Mouse (Mus musculus) c-Kit-negative CD71-positive TER-119-positive erythroid progenitor cells, embryonic 14.5 days (primary cell): ENCODE results near the gene Traf3ip2.

ENCODE experiments used
- DNase-seq: peaks from one replicate; pipeline ENCODE4 v3.0.0-alpha.2; 2013; ENCODE audit warnings: low read depth, low spot score

Traf3ip2 gene

DNA sequence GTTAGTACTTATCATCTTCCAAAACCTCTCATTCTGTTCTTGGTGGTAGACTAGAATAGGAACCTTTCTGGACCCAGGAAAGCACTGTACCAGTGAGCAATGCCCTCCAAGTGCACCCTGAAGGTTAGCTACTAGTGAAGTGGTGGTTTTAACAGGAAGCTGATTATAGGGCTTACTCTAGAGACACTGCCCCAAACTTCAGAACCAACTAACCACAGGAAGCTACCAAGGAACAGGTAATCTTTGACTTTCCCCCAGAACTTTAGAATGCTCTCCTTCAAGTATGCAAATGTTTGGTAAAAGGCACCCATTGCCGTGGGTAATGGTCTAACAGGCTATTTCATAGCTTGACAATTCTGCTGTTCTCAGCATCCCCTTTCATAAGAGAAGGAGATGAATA, 12.6 kb upstream of the Traf3ip2 start:
- DNase-seq = no peak

DNA sequence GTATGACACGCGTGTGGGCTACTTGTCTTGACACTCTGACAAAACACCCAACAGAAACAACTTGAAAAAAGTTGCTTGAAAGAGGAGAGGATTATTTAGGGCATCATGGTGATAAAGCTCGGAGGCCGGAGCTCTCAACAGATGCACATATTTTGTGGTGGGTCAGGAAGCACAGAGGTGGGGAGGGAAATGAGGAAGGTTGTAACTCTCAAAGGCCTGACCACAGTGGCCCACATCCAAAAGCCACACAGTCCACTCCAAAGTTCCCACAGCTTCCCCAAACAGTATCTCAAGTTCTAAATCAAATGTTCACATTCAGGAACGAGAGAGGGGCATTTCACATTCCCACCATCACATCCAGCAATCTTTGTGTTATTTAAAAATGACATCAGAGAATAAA, 11.7 kb upstream of the Traf3ip2 start:
- no peak for DNase-seq

- DNase-seq = no peak
Observed at GRCm38 (mm10) chr10:39606434-39606833, 6.3 kb upstream of the Traf3ip2 start.

DNA sequence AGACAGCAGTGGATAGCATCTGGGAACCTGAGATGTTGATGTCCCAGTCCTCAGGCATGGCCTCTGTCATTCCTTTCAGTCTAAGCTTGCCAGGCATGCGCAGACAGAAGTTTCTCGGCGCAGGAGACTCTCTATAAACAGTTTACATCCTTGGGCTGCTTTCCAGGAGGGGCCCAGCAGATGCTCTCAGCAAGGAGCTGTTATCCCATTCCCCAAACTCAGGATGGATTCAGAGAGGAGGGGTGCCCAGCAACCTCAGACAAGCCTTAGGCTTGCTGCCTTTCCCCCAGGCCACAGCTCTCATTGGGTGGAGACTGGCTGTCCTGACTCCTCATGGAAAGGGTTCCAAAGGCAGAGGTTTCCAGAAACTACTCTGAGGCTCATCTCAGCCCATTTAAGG, 1.5 kb upstream of the Traf3ip2 start:
- DNase-seq = no peak

DNA sequence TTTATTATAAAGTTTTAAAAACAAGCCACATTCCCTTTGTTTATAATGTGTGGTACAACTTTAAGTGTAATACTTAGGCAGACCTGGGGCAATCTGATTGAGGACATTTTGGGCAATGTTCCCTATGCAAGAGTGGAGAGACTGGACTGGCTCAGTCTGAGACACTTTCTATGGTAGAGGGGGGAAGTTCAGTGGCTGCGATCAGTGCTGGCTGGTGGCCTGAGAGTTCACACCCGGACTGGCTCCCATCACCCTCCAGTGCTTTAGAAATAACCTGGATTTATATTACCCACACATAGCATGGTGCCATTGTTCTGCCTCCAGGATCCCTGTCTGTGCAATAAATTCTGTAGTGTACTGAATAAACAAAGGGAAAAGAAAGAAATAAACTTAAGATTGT, 603 bp upstream of the Traf3ip2 start:
- DNase-seq = no peak

- DNase-seq = no peak
Observed at GRCm38 (mm10) chr10:39612989-39613831, 476 bp downstream of the Traf3ip2 start.

GRCm38 (mm10) chr10:39613973-39614372, 1.2 kb downstream of the Traf3ip2 start:
- DNase-seq = no peak

GRCm38 (mm10) chr10:39614676-39615075, 1.9 kb downstream of the Traf3ip2 start:
- DNase-seq = no peak

- no peak for DNase-seq
Observed at GRCm38 (mm10) chr10:39615531-39616229, 2.9 kb downstream of the Traf3ip2 start.

DNA sequence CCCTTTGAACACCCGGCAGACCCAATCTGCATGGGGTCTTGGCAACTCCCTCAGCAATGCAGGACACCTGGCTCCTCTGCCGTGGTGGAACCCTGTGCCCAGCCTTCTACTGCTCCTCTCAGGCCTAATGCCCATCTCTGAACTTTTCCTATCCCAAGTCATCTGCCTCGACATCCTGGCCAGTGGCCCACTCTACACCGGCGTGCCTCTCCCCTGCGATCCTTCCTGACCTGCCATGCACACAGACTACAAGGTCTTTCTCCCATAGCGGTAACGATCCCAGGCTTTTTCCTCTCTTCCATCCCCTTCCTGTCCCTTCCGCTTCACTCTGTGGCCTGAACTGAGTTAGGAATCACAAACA, 3.5 kb downstream of the Traf3ip2 start:
- no peak for DNase-seq

- DNase-seq = no peak
Observed at GRCm38 (mm10) chr10:39616626-39617025, 3.9 kb downstream of the Traf3ip2 start.

DNA sequence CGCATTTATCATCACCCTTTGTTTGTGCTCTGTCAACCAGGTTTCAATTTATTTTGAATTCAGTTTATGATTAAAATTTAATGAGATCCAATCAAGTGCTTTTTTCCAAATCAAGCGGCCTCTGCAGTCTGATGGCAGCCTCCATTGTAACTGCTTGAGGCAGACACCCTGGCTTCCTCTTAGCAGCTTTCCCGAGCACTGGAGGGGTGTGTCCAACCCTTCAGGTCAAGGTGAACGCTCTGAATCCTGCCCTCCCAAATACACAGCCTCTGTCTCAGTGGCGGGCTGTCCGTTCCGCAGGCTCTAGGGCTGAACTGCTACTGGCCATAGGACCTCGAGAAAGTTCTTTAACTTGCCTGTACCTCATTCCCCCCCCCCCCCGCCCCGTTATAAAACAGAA, 5.7 kb downstream of the Traf3ip2 start:
- DNase-seq = no peak

DNA sequence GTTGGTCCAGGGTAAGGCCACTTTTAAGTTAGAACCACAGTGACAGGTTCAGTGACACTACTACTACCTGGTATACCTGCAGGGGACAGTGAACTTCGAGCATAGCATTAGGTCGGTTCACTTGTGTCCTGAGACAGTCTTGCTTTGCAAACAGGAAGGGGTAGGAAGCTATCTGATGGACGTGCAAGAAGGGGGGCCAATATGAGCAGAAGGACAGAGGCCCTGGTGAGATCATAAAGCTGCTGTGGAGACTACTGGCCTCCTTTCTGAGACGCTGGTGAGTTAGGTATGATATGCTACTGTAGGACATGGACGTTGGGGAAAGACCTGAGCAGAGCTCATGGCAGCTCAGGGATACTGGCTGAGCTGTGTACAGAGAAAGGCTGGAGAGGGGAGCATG, 7.9 kb downstream of the Traf3ip2 start:
- no peak for DNase-seq

DNA sequence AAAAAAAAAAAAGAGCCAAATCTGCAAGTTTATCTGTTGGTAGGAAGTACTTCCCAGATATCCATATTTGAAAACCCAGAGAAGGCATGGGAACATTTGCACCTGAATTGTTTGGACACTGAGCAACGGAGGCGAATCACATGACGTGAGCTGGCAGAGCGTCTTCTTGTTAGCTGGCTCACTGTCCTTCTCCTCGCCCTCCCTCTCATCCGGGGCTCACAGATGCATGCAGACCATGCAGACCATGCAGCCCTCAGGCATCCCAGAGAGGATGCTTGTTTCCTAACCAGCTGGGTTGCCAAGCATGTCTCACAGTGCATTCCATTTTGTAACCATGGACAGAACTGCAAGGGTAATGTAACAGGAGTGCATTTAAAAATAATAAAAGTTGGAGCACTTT, 11.1 kb downstream of the Traf3ip2 start:
- no peak for DNase-seq

DNA sequence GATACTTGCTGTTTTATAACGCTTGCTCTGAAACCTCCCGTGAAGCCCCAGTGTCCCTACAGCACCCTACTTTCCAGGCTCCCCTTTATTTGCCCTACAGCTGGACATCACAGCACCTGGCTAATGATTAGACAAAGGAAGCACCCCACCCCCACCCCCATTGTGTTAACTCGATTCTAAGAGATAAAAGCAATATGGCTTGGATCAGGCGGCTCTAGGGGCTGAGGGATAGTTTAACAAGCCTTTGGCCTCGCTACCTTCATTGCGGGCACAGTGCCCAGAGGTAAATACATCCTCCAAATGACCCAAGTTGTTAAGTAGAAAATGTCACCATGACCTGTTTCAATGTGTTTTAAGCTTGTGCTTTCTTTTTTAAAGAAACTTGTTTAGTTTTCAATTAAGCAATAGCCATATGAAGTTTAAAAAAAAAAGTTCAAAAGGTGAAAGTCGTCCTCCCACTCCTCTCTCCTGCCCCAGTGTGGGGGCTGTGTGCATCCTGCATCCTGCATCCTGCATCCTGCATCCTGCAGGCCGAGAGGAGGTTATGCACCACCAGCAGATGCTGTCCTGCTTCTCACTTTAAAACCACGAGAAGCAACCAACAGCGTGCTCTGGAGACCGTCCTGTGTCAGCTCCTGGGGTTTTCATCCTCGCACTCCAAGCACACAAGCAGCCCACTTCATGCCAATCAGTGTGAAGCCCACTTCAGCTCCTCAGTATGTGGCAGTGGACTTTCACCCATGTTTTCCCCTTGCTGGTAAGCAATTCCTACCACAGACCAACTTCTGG, 12.3 kb downstream of the Traf3ip2 start:
- no peak for DNase-seq

DNA sequence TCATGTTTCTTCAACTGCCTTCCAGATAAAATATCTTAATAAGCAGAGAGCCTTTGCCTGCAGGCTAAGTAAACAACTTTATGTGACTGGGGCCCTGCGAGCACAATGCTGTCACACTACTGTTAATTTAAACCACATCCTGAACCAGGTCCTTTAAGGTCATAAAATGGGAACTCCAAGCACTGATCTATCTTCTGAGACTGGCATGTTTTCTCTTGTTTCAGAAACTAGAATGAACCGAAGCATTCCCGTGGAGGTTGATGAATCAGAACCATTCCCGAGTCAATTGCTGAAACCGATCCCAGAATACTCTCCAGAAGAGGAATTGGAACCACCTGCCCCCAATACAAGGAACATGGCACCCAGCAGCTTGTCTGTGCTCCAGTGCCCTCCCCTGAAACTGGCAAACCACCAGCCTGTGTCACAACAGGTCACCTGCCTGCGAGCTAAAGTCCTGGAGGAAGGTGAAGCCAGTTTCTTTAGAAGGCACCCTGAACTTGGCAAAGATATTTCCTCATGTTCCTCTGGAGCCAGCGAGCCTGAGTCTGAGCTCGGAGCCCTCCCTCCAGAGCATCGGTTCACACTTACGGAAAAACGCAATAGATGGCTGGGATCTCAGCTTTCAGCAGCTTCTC, 13.0 kb downstream of the Traf3ip2 start:
- no peak for DNase-seq

- DNase-seq = no peak
Observed at GRCm38 (mm10) chr10:39626376-39626775, 13.6 kb downstream of the Traf3ip2 start.

- DNase-seq = no peak
Observed at GRCm38 (mm10) chr10:39628799-39629517, 16.2 kb downstream of the Traf3ip2 start.

- DNase-seq = no peak
Observed at GRCm38 (mm10) chr10:39629746-39630552, 17.2 kb downstream of the Traf3ip2 start.

DNA sequence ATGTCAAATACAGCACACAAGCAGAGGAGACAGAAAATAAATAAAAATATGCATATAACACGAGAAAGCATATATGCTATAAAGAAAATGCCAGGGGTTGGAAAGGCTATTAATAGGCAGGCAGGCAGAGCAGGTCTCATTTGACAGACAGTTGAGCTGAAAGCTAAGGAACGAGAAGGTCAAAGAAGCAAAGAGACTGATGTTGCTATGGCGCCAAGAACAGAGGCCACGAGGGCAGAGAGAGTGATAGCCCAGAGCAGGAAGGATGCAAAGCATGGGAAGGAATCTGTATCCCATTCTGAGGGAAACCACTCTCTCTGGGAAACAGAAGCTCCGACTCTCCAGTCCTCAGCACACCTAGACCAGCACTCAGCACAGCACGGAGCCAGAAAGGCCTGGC, 18.1 kb downstream of the Traf3ip2 start:
- DNase-seq = no peak
